Mouse (Mus musculus): ENCODE data around the gene Stxbp5l. TPM values are rescaled to one million over a fixed set of nuclear protein-coding genes. Genes with fewer than 3 reads are reported as not detected.
"Not testable (repeated sequence)": the region's sequence is repeated elsewhere in the genome, so short reads cannot be mapped to it uniquely, and the experiment has no call there.

Stxbp5l gene
- polyA plus RNA-seq (2017; shearing (Covaris generic)): under 1 TPM in 1 of 3 experiments, not detected in 2; 0.15 TPM

- no peak for ATAC-seq
These were observed at the start of gene Stxbp5l for GRCm38 (mm10) chr16:37384821-37385344. Gene Stxbp5l (minus strand): TSS chr16:37384962.

- no peak for ATAC-seq
These were observed 48.8 kb upstream of the Stxbp5l start for GRCm38 (mm10) chr16:37433418-37434204.

- no peak for ATAC-seq
These were observed 40.7 kb upstream of the Stxbp5l start for GRCm38 (mm10) chr16:37425434-37425833.

DNA sequence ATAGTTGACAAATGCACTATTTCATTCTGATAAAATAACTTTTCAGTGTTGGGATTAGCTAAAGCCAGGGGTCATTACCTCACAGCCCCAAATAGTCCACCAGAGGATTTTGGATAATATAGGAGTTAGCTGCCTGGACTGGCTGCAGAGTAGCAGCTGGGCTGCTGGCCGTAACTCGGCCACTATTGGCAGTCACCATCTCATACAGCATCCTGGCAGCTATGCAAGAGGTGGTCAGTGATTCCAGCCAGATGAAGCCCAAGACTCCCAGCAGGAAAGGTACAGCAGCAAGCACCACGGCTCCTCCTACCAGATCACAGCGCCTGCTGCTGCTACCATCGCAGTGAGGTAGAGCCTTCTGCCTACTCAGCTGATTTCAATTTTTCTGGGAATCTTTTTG, 38.1 kb upstream of the Stxbp5l start:
- no peak for ATAC-seq

DNA sequence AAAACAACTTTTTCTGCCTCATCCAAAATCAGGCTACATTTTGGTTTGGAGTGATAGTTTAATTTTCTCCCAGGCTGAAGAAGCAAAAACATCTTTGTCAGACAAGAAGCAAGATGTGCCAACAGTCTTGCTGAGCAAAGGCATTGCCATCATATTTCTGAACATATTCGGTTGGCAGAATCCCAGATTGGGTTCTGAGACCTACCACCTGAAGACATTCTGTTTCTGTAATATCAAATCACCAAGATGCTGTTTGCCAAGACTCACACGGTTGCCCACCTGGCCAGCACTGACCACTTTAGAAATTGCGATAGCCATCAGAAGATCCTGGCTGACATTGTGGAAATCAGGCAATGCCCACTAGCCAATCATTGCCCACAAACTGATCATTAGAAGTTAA, 37.1 kb upstream of the Stxbp5l start:
- ATAC-seq: no peak

- no peak for ATAC-seq
These were observed 35.8 kb upstream of the Stxbp5l start for GRCm38 (mm10) chr16:37420512-37420911.

- ATAC-seq: no peak
These were observed 20.8 kb upstream of the Stxbp5l start for GRCm38 (mm10) chr16:37405536-37405935.

GRCm38 (mm10) chr16:37404922-37405321, 20.2 kb upstream of the Stxbp5l start:
- ATAC-seq: no peak

- ATAC-seq: no peak
These were observed 5.2 kb upstream of the Stxbp5l start for GRCm38 (mm10) chr16:37389964-37390363.

DNA sequence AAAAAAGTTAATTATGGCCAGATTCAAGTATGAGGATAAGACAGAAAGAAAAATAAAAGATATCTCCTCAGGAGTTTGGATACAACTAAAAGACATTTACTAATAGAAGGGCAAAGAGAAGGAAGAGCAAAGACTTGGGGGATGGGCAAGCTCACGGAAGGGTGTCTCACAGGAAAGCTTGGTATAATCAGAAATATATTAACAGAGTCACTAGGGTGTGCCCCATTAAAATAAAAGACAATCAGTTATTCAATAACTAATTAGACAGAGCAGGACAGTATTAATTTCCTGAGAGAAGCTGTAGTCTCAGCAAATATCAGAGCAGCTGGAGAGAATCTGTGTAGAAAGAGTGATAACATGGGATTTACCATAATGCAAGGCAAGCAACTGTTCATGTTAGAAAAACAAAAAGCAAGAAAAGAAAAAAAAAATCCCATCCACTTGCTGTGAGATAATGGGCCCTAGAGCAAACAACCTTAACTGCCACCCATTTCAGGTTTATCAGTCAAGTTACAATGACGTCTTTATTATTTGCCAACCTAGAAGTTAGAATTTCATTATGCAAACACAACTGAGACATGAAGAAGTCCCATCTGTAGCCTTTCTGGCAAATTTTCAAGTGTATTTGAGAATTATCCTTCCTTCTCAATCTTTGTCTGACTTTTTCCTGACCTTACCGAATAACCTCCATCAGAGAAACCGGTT, 4.6 kb upstream of the Stxbp5l start:
- no peak for ATAC-seq

DNA sequence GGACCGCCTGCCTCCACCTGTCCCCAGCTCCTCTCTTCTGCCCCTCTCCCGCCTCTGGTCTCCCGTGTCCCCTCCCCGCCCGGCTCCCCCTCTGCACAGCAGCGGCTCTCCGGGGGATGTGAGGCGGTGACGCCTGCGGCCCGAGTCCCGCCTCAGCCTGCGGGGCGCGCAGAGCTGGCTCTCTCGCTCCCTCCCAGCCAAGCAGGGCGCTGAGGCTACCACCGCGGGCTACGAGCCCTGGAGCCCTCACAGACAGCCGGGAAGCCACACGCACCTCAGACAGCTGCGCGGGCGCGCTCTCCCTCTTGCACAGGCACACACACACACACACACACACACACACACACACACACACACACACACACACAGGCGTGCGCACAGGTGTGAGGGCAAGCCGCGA, 393 bp downstream of the Stxbp5l start:
- ATAC-seq: no peak

GRCm38 (mm10) chr16:37383426-37383825, 1.3 kb downstream of the Stxbp5l start:
- ATAC-seq: no peak

GRCm38 (mm10) chr16:37372716-37373115, 12.0 kb downstream of the Stxbp5l start:
- no peak for ATAC-seq

- no peak for ATAC-seq
These were observed 17.3 kb downstream of the Stxbp5l start for GRCm38 (mm10) chr16:37367426-37367825.

- no peak for ATAC-seq
These were observed 20.8 kb downstream of the Stxbp5l start for GRCm38 (mm10) chr16:37363958-37364357.

DNA sequence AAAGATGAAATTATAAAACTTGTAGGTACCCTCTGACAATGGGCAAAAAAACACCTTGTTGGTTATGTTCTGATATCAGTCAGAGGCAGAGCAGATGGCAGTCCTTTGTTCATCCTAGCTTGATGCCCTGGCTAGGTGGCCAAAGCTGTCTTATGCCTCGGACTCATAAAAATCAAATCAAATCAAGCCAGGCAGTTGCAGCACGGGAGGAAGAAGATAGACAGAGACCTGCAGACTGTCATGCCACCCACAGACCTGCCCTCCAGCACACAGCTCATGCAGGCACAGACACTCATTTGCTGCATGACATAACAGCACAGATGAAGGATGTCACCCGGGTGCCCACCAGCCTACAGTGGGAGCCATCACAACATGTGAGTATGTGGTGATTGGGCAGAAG, 29.1 kb downstream of the Stxbp5l start:
- ATAC-seq: no peak

DNA sequence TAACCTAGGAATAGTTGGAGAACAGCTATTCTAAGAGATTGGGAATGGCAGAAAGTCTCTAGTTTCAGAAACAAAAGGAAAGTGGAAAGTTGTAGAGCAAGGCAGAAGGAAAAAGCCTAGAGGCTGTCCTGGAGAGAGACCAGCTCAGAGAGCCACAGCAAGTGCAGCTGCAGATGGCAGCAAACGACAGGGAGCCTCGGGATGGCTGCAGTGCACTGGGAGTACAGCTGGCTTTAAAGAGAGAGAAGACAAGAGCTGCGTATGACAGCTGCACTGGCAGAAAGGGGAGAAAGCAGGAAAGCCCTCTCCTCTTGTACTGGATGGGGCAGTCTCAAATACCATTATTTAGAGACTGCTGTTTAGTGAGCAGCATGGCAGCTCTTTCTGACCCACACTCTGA, 37.7 kb downstream of the Stxbp5l start:
- ATAC-seq: no peak

- no peak for ATAC-seq
These were observed 39.8 kb downstream of the Stxbp5l start for GRCm38 (mm10) chr16:37344960-37345359.

GRCm38 (mm10) chr16:37341446-37341845, 43.3 kb downstream of the Stxbp5l start:
- not testable (repeated sequence) for ATAC-seq

- ATAC-seq: no peak
These were observed 46.6 kb downstream of the Stxbp5l start for GRCm38 (mm10) chr16:37338177-37338576.

DNA sequence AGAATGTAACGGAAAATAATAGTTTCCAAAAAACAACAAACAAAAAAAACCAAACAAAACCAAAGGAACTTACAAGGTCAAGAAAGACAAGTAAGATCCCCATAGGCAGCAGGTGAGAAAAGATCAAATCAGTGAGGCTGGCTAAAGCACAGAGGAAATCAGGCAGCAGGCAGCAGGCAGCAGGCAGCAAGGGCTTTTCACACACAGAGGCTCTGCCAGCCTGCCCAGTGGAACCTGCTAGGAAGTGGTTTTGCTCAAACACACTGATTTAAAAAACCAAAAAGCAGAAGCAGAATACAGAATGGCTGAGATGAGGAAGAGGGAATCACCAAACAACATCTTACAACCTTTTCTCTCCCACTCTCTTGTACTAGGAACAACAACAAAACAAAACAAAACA, 47.2 kb downstream of the Stxbp5l start:
- no peak for ATAC-seq

- no peak for ATAC-seq
These were observed 80.3 kb downstream of the Stxbp5l start for GRCm38 (mm10) chr16:37304441-37304840.

DNA sequence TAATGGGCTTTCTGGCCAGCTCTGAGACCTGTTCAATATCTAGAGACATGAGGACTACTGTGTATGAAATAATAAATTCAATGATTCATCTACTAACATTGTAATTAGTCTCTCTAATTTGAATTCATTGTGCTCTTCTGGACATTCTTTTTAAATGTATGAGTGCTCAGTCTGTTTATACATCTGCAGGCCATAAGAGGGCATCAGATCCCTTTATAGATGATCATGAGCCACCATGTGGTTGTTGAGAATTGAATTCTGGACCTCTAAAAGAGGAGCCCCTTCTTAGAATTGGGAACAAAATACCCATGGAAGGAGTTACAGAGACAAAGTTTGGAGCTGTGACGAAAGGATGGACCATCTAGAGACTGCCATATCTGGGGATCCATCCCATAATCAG, 92.2 kb downstream of the Stxbp5l start:
- ATAC-seq: no peak

DNA sequence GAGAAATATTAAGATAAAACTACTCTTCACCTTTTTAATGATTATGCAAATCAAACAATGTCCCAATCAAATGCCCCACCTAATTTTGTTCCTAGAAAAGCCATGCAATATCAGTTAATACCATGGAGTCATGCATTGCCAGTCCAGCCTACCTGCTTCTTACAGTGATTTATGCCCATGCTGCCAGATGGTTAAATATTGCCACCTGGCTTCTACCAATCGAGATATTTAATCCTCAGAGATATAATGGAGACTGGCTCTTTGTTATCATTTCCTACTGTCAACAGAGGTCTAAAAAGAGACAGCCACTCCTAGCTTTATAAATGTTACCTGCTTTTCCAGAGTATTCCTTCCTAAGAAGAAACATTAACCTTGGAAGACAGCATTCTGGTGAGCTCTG, 104.6 kb downstream of the Stxbp5l start:
- ATAC-seq: no peak

Data from inflammation-experienced regulatory T-cells, adult 6 months (primary cell).